Mouse (Mus musculus) spleen, adult 2 months (tissue): ENCODE results near the gene Cox15.

ENCODE experiments used
- CTCF ChIP-seq: fragments of 200-500 bp; IDR thresholded peaks from 2 replicates; pipeline ENCODE4 v1.5.1; 2011; ENCODE audit warnings: mild to moderate bottlenecking, inconsistent platforms; ENCODE audit not compliant: insufficient read depth, insufficient read length, insufficient replicate concordance; ENCODE audit errors: extremely low read depth
- POLR2A ChIP-seq: fragments of 200-500 bp; IDR thresholded peaks from 2 replicates; pipeline ENCODE4 v1.6.1; 2011; ENCODE audit warnings: low read depth, low read length, inconsistent platforms

GRCm38 (mm10) chr19:43767549-43768322 is 14.9 kb upstream of the Cox15 start:
- no peak for TF ChIP-seq POLR2A
- TF ChIP-seq CTCF, result no peak
